Mouse (Mus musculus) lung, embryonic 15.5 days (tissue): ENCODE measurements at regions not wholly inside any gene's neighbourhood (a gene's known extent, or its start where the extent isn't known, plus 50 kb on each side); places are given as distances from the start of the nearest gene placed in this dataset.

Source experiments
- ATAC-seq: fragments of 200-750 bp; cut with Nextera tagmentation; 2 replicates; pipeline ENCODE4 v1.8.0; 2017; ENCODE audit warnings: moderate number of reproducible peaks, borderline replicate concordance; ENCODE audit not compliant: low FRiP score, low TSS enrichment; ENCODE audit errors: extremely low read depth
- H3K27ac ChIP-seq: fragments of 300-500 bp; sonication (generic); 2 replicates; pipeline ENCODE4 v1.5.1; 2015; ENCODE audit warnings: moderate library complexity, mild to moderate bottlenecking, inconsistent platforms
- H3K27me3 ChIP-seq: fragments of 300-500 bp; sonication (generic); 2 replicates; pipeline ENCODE4 v1.6.1; 2015; ENCODE audit warnings: inconsistent platforms
- H3K36me3 ChIP-seq: fragments of 300-500 bp; sonication (generic); 2 replicates; pipeline ENCODE4 v1.6.1; 2015; ENCODE audit warnings: inconsistent platforms
- H3K4me1 ChIP-seq: fragments of 300-500 bp; sonication (generic); 2 replicates; pipeline ENCODE4 v1.6.1; 2015; ENCODE audit warnings: inconsistent platforms
- H3K4me2 ChIP-seq: fragments of 300-500 bp; sonication (generic); 2 replicates; pipeline ENCODE4 v1.6.1; 2015; ENCODE audit warnings: inconsistent platforms, mild to moderate bottlenecking, moderate library complexity
- H3K4me3 ChIP-seq: fragments of 300-500 bp; sonication (generic); 2 replicates; pipeline ENCODE4 v1.5.1; 2015; ENCODE audit warnings: mild to moderate bottlenecking, inconsistent platforms
- H3K9ac ChIP-seq: fragments of 300-500 bp; sonication (generic); 2 replicates; pipeline ENCODE4 v1.6.1; 2015; ENCODE audit warnings: inconsistent platforms
- H3K9me3 ChIP-seq: fragments of 300-500 bp; sonication (generic); 2 replicates; pipeline ENCODE4 v1.6.1; 2016; ENCODE audit warnings: inconsistent platforms
- WGBS: fragments of 180-500 bp; shearing (Covaris S2); methylation state at CpG from one replicate; pipeline ENCODE4 v1.1.7; 2015; 5-methylcytosine and 5-hydroxymethylcytosine counted together

DNA sequence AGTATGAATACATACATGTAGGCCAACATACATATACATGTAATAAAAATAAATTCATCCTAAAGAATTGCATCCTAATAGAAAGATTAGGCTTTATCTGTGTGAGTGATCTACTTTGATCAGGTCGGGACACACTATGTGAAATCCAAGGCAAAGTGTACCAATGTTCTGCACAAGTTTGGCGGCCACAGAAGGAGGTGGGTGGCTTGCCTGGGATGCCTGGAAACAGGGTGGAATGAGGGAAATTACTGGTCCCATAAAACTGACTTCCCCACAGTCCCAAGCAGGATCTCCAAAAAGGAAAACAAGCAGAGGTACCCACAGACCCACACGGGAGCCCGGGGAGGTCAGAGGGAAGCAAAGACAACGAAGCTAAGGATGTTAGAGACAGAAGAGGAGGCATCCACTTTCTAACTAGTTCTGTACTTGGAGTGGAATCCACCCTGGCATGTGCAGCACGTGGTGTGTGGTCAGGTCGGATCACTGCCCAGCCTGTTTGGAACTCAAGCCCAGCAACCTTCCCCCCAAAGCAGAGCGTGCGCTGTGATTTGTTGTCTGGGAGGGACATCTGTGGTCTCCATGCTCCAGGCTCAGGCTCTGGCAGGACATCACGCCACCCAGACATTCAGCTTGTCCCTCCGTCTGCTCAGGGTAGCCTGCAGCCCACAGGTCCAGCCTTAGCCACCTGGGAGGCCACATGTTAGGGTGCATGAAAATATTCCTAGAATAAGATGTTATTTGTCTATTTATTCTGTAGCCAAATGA is 615.3 kb upstream of the 3110018I06Rik start:
- Histone ChIP-seq H3K27me3 (no peaks in the 10 kb centered on the region), H3K4me2 (no peak overlapping the region), H3K9me3 (no peaks in the 10 kb centered on the region), H3K4me3 (no peak overlapping the region), H3K9ac (no peak overlapping the region), H3K4me1 (no peaks in the 10 kb centered on the region), H3K27ac (no peak overlapping the region), H3K36me3 (no peaks in the 10 kb centered on the region)
- WGBS: 77% methylated on average over 11 of the region's 11 CpGs
- no peak for ATAC-seq

DNA sequence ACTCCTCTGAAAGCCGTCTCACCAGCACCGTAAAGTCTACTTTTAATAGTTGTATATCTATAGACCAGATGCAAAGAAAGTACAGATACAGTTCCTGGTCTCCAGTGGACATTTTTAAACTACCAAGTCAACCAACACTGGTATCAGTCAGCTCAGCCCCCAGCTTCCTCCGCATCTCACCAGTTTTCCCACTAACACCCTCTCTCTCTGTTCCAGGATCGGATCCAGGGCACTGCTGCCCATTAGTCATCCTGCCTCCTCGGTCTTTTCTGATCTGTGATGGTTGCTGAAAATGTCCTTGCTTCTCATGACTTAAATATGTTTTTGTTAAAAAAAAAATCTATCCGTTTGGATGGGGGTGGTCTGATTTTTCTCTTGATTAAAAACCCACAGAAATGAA is 598.1 kb upstream of the 3110018I06Rik start:
- 54% methylated on average over 6 of the region's 6 CpGs for WGBS

GRCm38 (mm10) chr12:106894061-106894460 is 594.4 kb upstream of the 3110018I06Rik start:
- H3K27ac ChIP-seq: no peak overlapping the region
- WGBS: 30% methylated on average over 1 of the region's 1 CpGs

More for the DNA sequence above, 598.1 kb upstream of the 3110018I06Rik start:
- no peak overlapping the region for H3K27ac ChIP-seq
- no peak overlapping the region for H3K4me3 ChIP-seq
- no peak overlapping the region for H3K4me2 ChIP-seq
- H3K36me3 ChIP-seq: no peaks in the 10 kb centered on the region
- H3K9me3 ChIP-seq: no peaks in the 10 kb centered on the region
- ATAC-seq: no peak
- H3K4me1 ChIP-seq: no peaks in the 10 kb centered on the region
- H3K9ac ChIP-seq: no peak overlapping the region
- no peaks in the 10 kb centered on the region for H3K27me3 ChIP-seq

GRCm38 (mm10) chr12:106904202-106904601 is 584.2 kb upstream of the 3110018I06Rik start:
- Histone ChIP-seq H3K4me2 (no peak overlapping the region), H3K36me3 (no peaks in the 10 kb centered on the region), H3K4me1 (no peaks in the 10 kb centered on the region), H3K27me3 (no peaks in the 10 kb centered on the region), H3K9me3 (no peaks in the 10 kb centered on the region), H3K4me3 (no peak overlapping the region), H3K27ac (no peak overlapping the region), H3K9ac (no peak overlapping the region)
- no peak for ATAC-seq
- WGBS: 39% methylated on average over 5 of the region's 5 CpGs

More at GRCm38 (mm10) chr12:106894061-106894460, 594.4 kb upstream of the 3110018I06Rik start:
- Histone ChIP-seq H3K9ac (no peak overlapping the region), H3K4me1 (no peaks in the 10 kb centered on the region), H3K36me3 (no peaks in the 10 kb centered on the region), H3K4me3 (no peak overlapping the region), H3K27me3 (no peaks in the 10 kb centered on the region), H3K9me3 (no peaks in the 10 kb centered on the region), H3K4me2 (no peak overlapping the region)
- no peak for ATAC-seq

- Histone ChIP-seq H3K36me3 (no peaks in the 10 kb centered on the region), H3K4me2 (no peak overlapping the region)
- WGBS: 51% methylated on average over 3 of the region's 3 CpGs
These were observed 575.6 kb upstream of the 3110018I06Rik start for GRCm38 (mm10) chr12:106912782-106913181.

DNA sequence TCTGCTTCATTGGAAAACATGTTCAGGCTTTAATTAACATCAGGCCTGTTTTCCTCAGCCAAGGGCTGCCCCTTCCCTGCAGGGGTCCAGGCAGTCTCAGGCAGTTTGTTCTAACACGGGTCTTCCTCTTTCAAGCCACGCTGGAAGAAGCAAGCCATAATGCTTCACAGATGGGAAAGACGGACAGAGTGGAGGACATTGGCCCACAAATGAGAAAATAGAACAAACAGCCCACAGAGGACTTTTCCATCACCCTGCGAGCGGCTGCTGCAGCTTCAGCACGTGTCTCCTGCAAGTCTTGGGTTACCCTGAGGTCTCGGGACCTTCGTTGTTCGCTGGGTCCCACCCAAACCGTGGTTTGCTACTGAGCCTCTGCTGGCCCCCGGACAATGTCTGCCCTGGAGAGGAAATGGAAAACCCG is 565.9 kb upstream of the 3110018I06Rik start:
- H3K27me3 ChIP-seq: peaks cover 3% of the 10 kb centered on the region; the same call in 1 of the 2 replicates
- no peaks in the 10 kb centered on the region for H3K36me3 ChIP-seq
- no peak overlapping the region for H3K4me2 ChIP-seq
- H3K4me3 ChIP-seq: no peak overlapping the region
- H3K9ac ChIP-seq: no peak overlapping the region
- WGBS: 57% methylated on average over 12 of the region's 12 CpGs
- peaks cover 7% of the 10 kb centered on the region; the same call in 1 of the 2 replicates for H3K4me1 ChIP-seq
- no peaks in the 10 kb centered on the region for H3K9me3 ChIP-seq
- ATAC-seq: no peak
- H3K27ac ChIP-seq: no peak overlapping the region

More at GRCm38 (mm10) chr12:106912782-106913181, 575.6 kb upstream of the 3110018I06Rik start:
- no peaks in the 10 kb centered on the region for H3K27me3 ChIP-seq
- H3K9ac ChIP-seq: no peak overlapping the region
- no peak overlapping the region for H3K4me3 ChIP-seq
- no peaks in the 10 kb centered on the region for H3K9me3 ChIP-seq
- ATAC-seq: no peak
- H3K27ac ChIP-seq: no peak overlapping the region
- no peaks in the 10 kb centered on the region for H3K4me1 ChIP-seq

GRCm38 (mm10) chr12:106928389-106928788 is 560.0 kb upstream of the 3110018I06Rik start:
- H3K27ac ChIP-seq: no peak overlapping the region
- H3K4me3 ChIP-seq: no peak overlapping the region
- no peaks in the 10 kb centered on the region for H3K9me3 ChIP-seq
- H3K4me2 ChIP-seq: no peak overlapping the region
- no peaks in the 10 kb centered on the region for H3K36me3 ChIP-seq
- ATAC-seq: no peak
- WGBS: 68% methylated on average over 5 of the region's 5 CpGs
- no peaks in the 10 kb centered on the region for H3K27me3 ChIP-seq
- peaks cover under 1% of the 10 kb centered on the region; the same call in 1 of the 2 replicates for H3K4me1 ChIP-seq
- no peak overlapping the region for H3K9ac ChIP-seq

DNA sequence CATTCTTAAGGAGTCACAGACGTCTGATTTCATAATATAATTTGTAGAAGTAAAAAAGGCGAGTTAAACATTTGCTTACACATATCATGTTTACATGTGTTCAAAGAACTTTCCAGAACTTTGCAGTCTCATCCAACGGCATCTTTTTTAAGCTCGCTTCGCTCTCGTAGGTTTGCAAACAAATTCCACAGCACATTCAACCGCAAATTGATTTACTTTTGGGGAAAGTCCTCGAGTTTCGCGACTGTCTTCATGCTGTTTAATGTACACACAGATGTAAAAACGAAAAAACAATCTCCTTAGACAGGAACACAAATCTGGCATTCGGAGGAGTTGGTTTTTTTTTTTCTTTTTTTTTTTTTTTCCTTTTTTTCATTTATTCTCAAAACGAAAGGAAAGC is 559.3 kb upstream of the 3110018I06Rik start:
- WGBS: 57% methylated on average over 13 of the region's 13 CpGs
- H3K4me3 ChIP-seq: no peak overlapping the region
- no peaks in the 10 kb centered on the region for H3K9me3 ChIP-seq
- H3K4me2 ChIP-seq: no peak overlapping the region
- no peaks in the 10 kb centered on the region for H3K36me3 ChIP-seq
- H3K27ac ChIP-seq: no peak overlapping the region
- no peaks in the 10 kb centered on the region for H3K27me3 ChIP-seq
- ATAC-seq: no peak
- no peak overlapping the region for H3K9ac ChIP-seq
- no peaks in the 10 kb centered on the region for H3K4me1 ChIP-seq

- Histone ChIP-seq H3K27me3 (no peaks in the 10 kb centered on the region), H3K4me2 (no peak overlapping the region), H3K4me3 (no peak overlapping the region), H3K4me1 (no peaks in the 10 kb centered on the region), H3K36me3 (no peaks in the 10 kb centered on the region), H3K27ac (no peak overlapping the region), H3K9ac (no peak overlapping the region), H3K9me3 (no peaks in the 10 kb centered on the region)
- 77% methylated on average over 3 of the region's 3 CpGs for WGBS
- ATAC-seq: no peak
These were observed 556.8 kb upstream of the 3110018I06Rik start for GRCm38 (mm10) chr12:106931591-106931990.

GRCm38 (mm10) chr12:106939381-106939780 is 549.1 kb upstream of the 3110018I06Rik start:
- H3K4me2 ChIP-seq: no peak overlapping the region
- no peak for ATAC-seq
- H3K4me1 ChIP-seq: no peaks in the 10 kb centered on the region
- no peak overlapping the region for H3K27ac ChIP-seq
- H3K9me3 ChIP-seq: no peaks in the 10 kb centered on the region
- WGBS: 70% methylated on average over 12 of the region's 12 CpGs
- H3K27me3 ChIP-seq: no peaks in the 10 kb centered on the region
- no peak overlapping the region for H3K4me3 ChIP-seq
- H3K9ac ChIP-seq: no peak overlapping the region
- no peaks in the 10 kb centered on the region for H3K36me3 ChIP-seq

DNA sequence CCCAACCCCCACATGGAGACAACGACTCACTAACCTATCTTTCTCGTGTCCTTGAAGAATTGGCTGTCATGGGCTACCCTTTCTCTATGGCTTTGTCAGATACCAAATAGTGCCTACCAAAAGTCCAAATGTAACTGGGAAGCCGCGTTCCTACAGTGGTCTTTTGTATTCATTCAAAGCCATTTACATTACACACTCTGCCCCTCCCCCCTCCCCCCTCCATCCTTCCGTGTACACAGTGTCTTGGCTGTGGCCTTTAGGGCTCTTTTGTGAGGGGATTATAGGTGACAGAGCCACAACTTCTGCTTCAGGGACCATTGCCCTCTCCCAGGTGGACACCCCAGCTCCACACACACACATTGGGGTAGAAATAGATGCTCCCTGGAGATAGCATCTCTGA is 544.6 kb upstream of the 3110018I06Rik start:
- Histone ChIP-seq H3K9ac (no peak overlapping the region), H3K27ac (no peak overlapping the region), H3K4me3 (no peak overlapping the region), H3K4me2 (no peak overlapping the region), H3K27me3 (no peaks in the 10 kb centered on the region), H3K9me3 (no peaks in the 10 kb centered on the region), H3K4me1 (no peaks in the 10 kb centered on the region), H3K36me3 (no peaks in the 10 kb centered on the region)
- ATAC-seq: no peak
- WGBS: 33% methylated on average over 5 of the region's 5 CpGs

DNA sequence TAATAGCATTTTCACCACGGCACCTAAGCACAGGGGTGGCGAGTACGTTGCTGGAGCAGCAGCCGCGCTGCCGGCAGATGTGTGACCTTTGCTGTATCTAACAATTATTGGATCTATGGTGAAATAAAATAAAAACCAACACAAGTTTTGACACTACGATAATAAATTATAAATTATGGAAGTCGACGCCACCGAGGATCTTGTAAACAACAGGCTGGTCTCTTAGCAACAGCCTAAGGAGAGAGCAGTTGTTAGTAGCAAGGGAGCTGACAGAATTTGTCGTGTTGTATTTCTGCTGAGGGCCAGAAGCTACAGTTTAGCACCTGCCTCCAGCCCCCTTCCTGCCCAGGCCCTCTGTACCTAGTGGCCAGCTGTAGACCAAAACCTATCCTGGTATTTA is 535.8 kb upstream of the 3110018I06Rik start:
- H3K9me3 ChIP-seq: no peaks in the 10 kb centered on the region
- 34% methylated on average over 11 of the region's 11 CpGs for WGBS
- H3K4me2 ChIP-seq: no peak overlapping the region
- H3K27ac ChIP-seq: no peak overlapping the region
- H3K4me3 ChIP-seq: no peak overlapping the region
- no peak for ATAC-seq
- no peaks in the 10 kb centered on the region for H3K36me3 ChIP-seq
- H3K4me1 ChIP-seq: peaks cover 13% of the 10 kb centered on the region
- H3K27me3 ChIP-seq: no peaks in the 10 kb centered on the region
- H3K9ac ChIP-seq: no peak overlapping the region
